Mouse (Mus musculus): Measurements from ENCODE around the gene Slc12a8.

- no peak for TF ChIP-seq CTCF (IDR thresholded peaks at IDR 0.05; ENCODE audit: extremely low read depth, insufficient read depth, low read length)
- TF ChIP-seq POLR2A (IDR thresholded peaks at IDR 0.05; ENCODE audit: extremely low read depth, insufficient read depth, low read length) = no peak
Observed at GRCm38 (mm10) chr16:33610466-33610865, 93.3 kb downstream of the Slc12a8 start.

Data from cortical plate, adult 2 months (tissue).